Mouse (Mus musculus) G1E-ER4 (cell line): ENCODE measurements around the gene Nppa. TPM values are rescaled to one million over a fixed set of nuclear protein-coding genes. Genes with fewer than 3 reads are reported as not detected.

ENCODE experiments used
- GATA1 ChIP-seq: IDR thresholded peaks from one replicate; pipeline ENCODE4 v1.8.0; 2012; ENCODE audit warnings: low read length, inconsistent platforms
- polyA plus RNA-seq: library from polyadenylated mRNA; stranded (reverse); fragments of >175 nt; gene quantifications from 2 replicates; pipeline ENCODE4 v1.2.3, GENCODE M21; 2012

Nppa gene
- polyA plus RNA-seq, 1 experiment = not detected

- TF ChIP-seq GATA1 = no peak
Observed at GRCm38 (mm10) chr4:148001013-148001789, 679 bp downstream of the Nppa start.

GRCm38 (mm10) chr4:148001866-148002265 lies 1.3 kb downstream of the Nppa start:
- TF ChIP-seq GATA1 = no peak

GRCm38 (mm10) chr4:148004361-148004760 lies 3.8 kb downstream of the Nppa start:
- TF ChIP-seq GATA1 = no peak

- TF ChIP-seq GATA1 = no peak
Observed at GRCm38 (mm10) chr4:148008412-148008811, 7.9 kb downstream of the Nppa start.

GRCm38 (mm10) chr4:148009641-148010040 lies 9.1 kb downstream of the Nppa start:
- no peak for TF ChIP-seq GATA1

- no peak for TF ChIP-seq GATA1
Observed at GRCm38 (mm10) chr4:148011332-148011731, 10.8 kb downstream of the Nppa start.

GRCm38 (mm10) chr4:148012216-148012615 lies 11.7 kb downstream of the Nppa start:
- TF ChIP-seq GATA1 = no peak

- TF ChIP-seq GATA1 = no peak
Observed at GRCm38 (mm10) chr4:148015418-148015817, 14.9 kb downstream of the Nppa start.

GRCm38 (mm10) chr4:148016981-148017380 lies 16.5 kb downstream of the Nppa start:
- no peak for TF ChIP-seq GATA1

- TF ChIP-seq GATA1 = no peak
Observed at GRCm38 (mm10) chr4:148018410-148018809, 17.9 kb downstream of the Nppa start.

GRCm38 (mm10) chr4:148024003-148024402 lies 23.5 kb downstream of the Nppa start:
- no peak for TF ChIP-seq GATA1

- no peak for TF ChIP-seq GATA1
Observed at GRCm38 (mm10) chr4:148029297-148029696, 28.8 kb downstream of the Nppa start.

- no peak for TF ChIP-seq GATA1
Observed at GRCm38 (mm10) chr4:148030506-148030905, 30.0 kb downstream of the Nppa start.

- no peak for TF ChIP-seq GATA1
Observed at GRCm38 (mm10) chr4:148033858-148034410, 33.4 kb downstream of the Nppa start.

GRCm38 (mm10) chr4:148035440-148035839 lies 34.9 kb downstream of the Nppa start:
- no peak for TF ChIP-seq GATA1

- TF ChIP-seq GATA1 = no peak
Observed at GRCm38 (mm10) chr4:148038079-148038599, 37.6 kb downstream of the Nppa start.

GRCm38 (mm10) chr4:148038600-148039253 lies 38.2 kb downstream of the Nppa start, which contains the start of the genes Clcn6 and Mthfr:
TSS of gene Clcn6 (minus strand) at chr4:148038821.
TSS of gene Mthfr (plus strand) at chr4:148039077.
- no peak for TF ChIP-seq GATA1
